Mouse (Mus musculus): Measurements from ENCODE around the gene Adh7.

Gene Adh7

GRCm38 (mm10) chr3:138217631-138218264 is at the start of gene Adh7:
Adh7 (plus strand) TSS chr3:138217760.
- no peak for DNase-seq (ENCODE audit: low spot score in 2 of 2)

GRCm38 (mm10) chr3:138173291-138173690 is 44.3 kb upstream of the Adh7 start:
- DNase-seq (ENCODE audit: low spot score in 2 of 2) = no peak

- no peak for DNase-seq (ENCODE audit: low spot score in 2 of 2)
Observed at GRCm38 (mm10) chr3:138175551-138175950, 42.0 kb upstream of the Adh7 start.

- DNase-seq (ENCODE audit: low spot score in 2 of 2) = no peak
Observed at GRCm38 (mm10) chr3:138182019-138182418, 35.5 kb upstream of the Adh7 start.

- DNase-seq (ENCODE audit: low spot score in 2 of 2) = no peak
Observed at GRCm38 (mm10) chr3:138183371-138183770, 34.2 kb upstream of the Adh7 start.

- no peak for DNase-seq (ENCODE audit: low spot score in 2 of 2)
Observed at GRCm38 (mm10) chr3:138185290-138185689, 32.3 kb upstream of the Adh7 start.

- no peak for DNase-seq (ENCODE audit: low spot score in 2 of 2)
Observed at GRCm38 (mm10) chr3:138185995-138186930, 31.3 kb upstream of the Adh7 start.

- no peak for DNase-seq (ENCODE audit: low spot score in 2 of 2)
Observed at GRCm38 (mm10) chr3:138192260-138192659, 25.3 kb upstream of the Adh7 start.

- no peak for DNase-seq (ENCODE audit: low spot score in 2 of 2)
Observed at GRCm38 (mm10) chr3:138193683-138194302, 23.8 kb upstream of the Adh7 start, which contains the start of gene 4930579F01Rik. 4930579F01Rik (minus strand) TSS chr3:138193825.

GRCm38 (mm10) chr3:138197093-138197492 is 20.5 kb upstream of the Adh7 start:
- no peak for DNase-seq (ENCODE audit: low spot score in 2 of 2)

GRCm38 (mm10) chr3:138197556-138197955 is 20.0 kb upstream of the Adh7 start:
- no peak for DNase-seq (ENCODE audit: low spot score in 2 of 2)

GRCm38 (mm10) chr3:138197973-138198721 is 19.4 kb upstream of the Adh7 start:
- peak; percentile 72 to 87 for DNase-seq (ENCODE audit: low spot score in 2 of 2)

GRCm38 (mm10) chr3:138198722-138199068 is 18.9 kb upstream of the Adh7 start:
- no peak for DNase-seq (ENCODE audit: low spot score in 2 of 2)

- DNase-seq (ENCODE audit: low spot score in 2 of 2) = no peak
Observed at GRCm38 (mm10) chr3:138208821-138209220, 8.7 kb upstream of the Adh7 start.

GRCm38 (mm10) chr3:138210432-138211075 is 7.0 kb upstream of the Adh7 start:
- DNase-seq (ENCODE audit: low spot score in 2 of 2) = no peak

GRCm38 (mm10) chr3:138212431-138212951 is 5.1 kb upstream of the Adh7 start:
- DNase-seq (ENCODE audit: low spot score in 2 of 2) = no peak

GRCm38 (mm10) chr3:138215395-138215989 is 2.1 kb upstream of the Adh7 start:
- no peak for DNase-seq (ENCODE audit: low spot score in 2 of 2)

GRCm38 (mm10) chr3:138216091-138216490 is 1.5 kb upstream of the Adh7 start:
- DNase-seq (ENCODE audit: low spot score in 2 of 2) = no peak

GRCm38 (mm10) chr3:138221116-138221515 is 3.6 kb downstream of the Adh7 start:
- DNase-seq (ENCODE audit: low spot score in 2 of 2) = no peak

- DNase-seq (ENCODE audit: low spot score in 2 of 2) = no peak
Observed at GRCm38 (mm10) chr3:138222511-138222910, 5.0 kb downstream of the Adh7 start.

- DNase-seq (ENCODE audit: low spot score in 2 of 2) = peak; percentile 10 to 69
Observed at GRCm38 (mm10) chr3:138222952-138223351, 5.4 kb downstream of the Adh7 start.
